Mouse (Mus musculus): ENCODE results near the gene Chst11.

The Chst11 gene

DNA sequence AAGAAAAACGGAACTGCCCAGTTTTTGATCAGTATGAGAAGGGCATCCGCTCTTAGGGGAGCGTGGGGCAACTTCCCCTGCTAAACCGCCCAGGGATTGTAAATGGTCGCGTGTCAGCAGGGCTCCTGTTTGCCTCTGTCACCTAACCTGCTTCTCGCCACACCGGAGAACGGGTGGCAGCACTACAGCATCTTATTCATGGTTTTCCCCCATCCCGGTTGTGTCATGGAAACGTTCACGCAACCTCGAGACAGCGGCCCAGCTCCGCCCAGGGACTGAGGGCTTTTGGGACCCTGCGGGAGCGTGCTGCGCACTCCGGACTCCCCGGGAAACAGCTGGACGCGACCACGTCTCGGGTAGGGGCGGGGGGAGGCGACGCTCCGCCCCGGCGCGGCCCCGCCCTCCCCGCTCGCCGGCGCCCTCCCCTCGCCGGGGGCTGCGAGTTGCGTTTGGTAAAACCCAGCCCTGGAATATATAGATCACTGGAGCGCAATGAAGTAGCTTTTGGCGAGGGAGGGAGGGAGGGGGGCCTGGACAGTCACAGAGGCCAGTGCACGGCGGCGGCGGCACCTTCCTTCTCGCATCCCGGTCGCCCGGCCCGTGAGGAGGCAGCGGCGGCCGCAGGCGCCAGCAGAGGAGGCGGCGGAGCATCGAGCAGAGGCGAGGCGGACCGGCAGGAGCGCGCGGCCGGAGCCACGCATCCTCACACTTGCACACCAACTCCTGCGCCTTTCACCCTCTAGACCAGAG lies at the start of gene Chst11:
TSS of gene Chst11 (plus strand) at position 549 of the 750 bp plus-strand sequence.
- peak; percentile 74 for DNase-seq (ENCODE audit: low read depth, low spot score)

DNA sequence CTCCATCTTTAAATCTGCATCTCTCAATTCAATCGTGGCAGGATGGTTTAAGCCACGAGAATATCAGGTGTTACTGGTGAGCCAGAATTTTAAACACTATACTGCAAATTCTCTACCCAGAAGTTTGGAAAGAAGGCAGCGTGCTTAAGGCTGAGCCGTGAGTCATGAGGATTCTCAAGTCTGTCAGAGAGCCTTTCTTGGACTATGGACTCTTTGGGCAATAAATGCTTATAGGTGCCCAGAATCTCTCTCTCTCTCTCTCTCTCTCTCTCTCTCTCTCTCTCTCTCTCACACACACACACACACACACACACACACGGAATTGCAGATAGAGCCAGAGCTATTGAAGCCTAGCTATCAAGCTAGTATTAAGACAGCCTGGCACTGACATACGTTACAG lies 49.5 kb upstream of the Chst11 start:
- no peak for DNase-seq (ENCODE audit: low read depth, low spot score)

DNA sequence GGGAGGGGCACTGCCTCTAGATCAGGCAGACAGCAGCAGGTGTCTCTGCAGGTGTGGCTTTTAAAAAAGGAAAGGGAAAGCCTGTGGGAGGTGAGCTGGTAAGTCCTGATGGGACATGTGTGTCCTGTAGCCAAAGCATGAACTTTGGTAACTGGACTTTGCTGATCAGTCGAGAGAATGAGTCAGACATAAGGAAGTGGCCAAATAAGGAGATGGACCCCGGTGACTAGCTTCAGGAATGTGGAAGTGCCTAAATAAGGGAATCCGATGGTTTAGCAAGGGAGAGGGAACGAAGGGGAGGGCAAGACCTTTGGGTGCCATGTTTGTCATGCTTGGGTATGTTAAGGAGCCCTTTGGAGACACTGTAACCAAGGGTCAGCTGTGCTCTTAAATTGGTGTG lies 31.9 kb upstream of the Chst11 start:
- no peak for DNase-seq (ENCODE audit: low read depth, low spot score)

DNA sequence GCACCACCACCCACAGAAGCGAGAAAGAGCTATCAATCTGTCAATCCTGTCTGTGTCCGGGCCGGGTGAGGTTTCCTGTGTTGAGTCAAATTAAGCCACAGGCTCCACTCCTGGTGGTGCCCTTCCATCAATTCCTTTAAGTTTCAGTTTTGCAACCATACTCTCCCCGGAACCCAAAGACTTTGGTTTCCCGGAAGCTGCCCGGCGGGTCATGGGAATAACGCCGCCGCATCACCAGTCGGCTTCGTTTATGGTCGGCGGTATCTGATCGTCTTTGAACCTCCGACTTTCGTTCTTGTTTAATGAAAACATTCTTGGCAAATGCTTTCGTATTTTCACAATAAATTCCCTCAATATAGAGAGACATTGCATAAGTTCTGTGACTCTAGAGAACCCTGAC lies 30.2 kb upstream of the Chst11 start:
- peak; percentile 41 for DNase-seq (ENCODE audit: low read depth, low spot score)

DNA sequence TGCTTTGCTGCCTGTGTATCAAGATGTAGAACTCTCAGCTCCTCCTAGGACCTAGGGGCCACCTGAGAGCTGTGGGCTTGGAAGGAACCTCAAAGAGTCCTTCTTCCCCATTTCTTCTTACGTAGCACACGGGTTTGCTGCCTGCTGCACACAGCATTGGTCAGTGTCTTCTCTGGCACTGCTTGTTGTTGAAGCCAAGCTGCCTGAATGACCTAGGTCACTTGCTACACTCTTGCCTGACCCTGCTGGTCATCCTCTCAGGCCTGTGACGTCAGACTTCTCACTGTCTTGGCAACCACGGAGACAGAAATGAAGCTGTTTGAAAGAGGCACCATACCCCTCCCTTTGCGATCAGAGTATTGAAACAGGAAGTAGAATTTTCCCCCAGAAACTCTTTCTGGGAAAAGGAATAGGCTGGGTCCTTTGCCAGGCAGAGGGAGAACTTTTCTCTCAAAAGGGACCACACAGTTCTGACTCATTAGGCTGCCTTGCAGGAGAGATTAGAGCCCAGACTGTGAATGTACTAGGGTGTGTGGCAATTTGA lies 27.0 kb upstream of the Chst11 start:
- DNase-seq (ENCODE audit: low read depth, low spot score): no peak

DNA sequence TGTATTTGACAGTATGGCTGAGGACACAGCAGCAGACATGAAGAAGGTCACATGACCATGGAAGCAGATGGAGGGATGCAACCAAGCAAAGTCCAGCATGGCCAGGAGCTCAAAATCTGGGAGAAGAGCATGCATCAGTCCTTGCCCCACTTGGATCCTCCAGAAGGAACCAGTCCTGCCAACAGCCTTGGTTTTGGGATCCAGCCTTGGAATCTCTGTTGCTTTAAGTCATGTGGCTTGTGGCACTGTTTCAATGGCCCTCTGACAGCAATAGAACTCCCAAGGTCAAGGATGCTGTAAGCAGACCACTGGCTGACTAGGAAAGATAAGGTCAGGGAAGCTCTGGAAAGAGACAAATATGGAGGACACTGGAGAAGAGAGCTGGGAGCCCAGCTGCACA lies 26.0 kb upstream of the Chst11 start:
- DNase-seq (ENCODE audit: low read depth, low spot score): no peak

DNA sequence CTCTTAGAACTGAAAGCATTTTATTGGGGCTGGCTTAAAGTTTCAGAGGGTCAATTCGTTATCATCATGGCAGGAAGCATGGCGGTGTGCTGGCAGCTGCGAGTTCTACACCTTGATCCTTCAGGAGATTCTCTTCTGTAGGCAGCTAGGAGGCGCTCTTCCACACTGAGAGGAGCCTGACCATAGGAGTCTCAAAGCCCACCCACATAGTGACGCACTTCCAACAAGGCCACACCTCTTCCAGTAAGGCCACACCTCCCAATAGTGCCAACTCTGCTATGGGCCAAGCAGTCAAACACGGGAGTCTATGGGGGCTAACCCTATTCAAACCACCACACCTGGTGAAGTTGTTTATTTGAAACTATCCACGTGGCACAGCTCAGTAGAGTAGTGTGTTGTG lies 24.0 kb upstream of the Chst11 start:
- peak; percentile 35 for DNase-seq (ENCODE audit: low read depth, low spot score)

DNA sequence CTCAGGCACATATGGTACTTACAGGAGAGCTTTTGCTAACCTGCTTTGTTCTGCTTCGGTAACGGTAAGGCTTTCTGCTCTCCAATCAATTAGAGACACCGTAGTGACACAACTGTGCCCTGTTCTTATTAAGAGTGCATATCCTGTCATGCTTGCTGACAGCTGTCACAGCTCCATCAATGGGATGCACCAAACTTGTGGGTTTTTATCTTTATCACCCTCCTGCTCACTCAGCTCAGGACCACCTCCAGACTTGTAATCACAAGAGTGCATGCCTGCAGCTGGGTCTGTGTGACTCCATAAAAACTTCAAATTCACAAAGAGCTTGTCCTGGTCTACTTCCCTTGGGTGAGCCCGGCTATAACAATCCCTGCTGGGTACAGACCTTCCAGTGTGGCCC lies 23.3 kb upstream of the Chst11 start:
- DNase-seq (ENCODE audit: low read depth, low spot score): no peak

DNA sequence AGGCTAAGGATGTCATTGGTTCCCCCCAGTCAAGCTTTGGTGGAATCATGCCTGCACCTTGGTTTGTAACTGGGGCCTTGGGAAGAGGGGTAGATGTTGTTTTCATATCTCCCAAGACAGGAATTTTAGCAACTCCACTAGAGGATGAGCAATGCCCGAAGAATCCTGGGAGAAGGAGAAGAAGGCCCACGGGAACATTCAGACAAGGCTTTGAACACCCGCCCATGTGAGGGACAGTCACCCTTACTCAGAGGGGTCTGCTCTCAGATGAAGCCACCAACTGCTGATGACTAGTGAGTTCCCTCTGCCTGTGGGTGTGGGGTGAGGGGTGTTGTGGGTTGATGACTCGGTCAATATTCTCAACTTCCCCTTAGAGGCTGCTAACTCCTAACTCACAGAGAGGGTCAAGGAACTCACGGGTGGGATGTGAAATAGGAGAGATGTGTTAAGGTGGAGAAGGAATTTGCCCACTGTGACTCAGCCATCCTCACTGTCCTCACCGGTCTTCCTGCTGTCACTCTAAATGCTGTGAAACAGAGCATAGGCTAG lies 22.8 kb upstream of the Chst11 start:
- DNase-seq (ENCODE audit: low read depth, low spot score): no peak

DNA sequence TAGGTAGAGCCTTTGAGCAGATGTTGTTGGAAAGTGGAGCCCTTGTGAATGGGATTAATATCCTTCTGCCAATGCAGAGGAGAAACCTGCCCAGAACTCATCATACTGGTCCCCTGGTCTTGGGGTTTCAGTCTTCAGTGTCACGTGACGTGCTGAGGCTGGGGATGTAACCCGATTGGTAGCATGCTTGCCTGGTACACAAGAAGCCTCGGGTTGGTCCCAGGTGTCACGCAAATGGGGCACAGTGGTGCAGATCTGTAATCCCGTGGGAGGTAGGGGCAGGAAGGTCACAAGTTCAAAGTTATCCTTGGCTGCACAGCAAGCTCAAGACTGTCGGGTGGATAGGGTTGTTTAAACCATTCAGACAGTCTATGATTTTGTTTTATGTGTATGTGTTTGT lies 20.8 kb upstream of the Chst11 start:
- DNase-seq (ENCODE audit: low read depth, low spot score): no peak

DNA sequence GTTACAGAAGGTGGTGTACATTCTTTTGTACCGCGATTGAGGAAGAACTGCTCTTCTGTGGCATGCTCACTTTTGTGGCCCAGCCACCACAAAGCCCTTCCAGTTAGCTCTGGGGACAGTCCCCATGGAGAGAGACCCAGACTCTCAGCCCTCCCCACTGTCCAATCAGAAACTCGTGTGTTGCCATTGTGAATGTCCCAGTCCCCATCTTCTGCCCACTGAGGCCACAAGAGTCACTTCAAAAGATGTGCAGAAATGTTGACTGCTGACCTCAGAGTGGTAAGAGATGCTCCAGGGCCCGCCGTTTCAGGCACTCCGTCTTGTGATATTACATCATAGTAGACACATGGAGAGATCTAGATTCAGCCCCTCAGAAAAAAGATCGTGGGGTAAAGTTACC lies 18.6 kb upstream of the Chst11 start:
- DNase-seq (ENCODE audit: low read depth, low spot score): no peak

DNA sequence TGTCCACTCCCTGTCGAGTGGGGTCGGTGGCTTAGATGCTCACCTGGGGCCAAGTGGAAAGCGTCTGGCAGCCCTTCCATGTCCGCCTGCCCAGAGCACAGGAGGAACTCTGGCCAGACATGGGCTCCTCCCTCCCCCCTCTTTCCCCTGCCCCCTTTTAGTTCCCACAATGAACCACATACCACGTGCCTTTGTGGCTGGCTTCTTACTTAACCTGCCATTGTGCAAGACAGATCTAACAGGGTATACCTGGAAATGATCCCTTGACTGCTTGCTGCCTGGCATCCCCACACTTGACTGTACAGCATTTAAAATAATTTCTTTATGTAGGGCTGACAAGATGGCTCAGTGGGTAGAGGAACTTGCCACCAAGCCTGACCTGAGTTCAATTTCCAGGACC lies 15.7 kb upstream of the Chst11 start:
- DNase-seq (ENCODE audit: low read depth, low spot score): no peak

DNA sequence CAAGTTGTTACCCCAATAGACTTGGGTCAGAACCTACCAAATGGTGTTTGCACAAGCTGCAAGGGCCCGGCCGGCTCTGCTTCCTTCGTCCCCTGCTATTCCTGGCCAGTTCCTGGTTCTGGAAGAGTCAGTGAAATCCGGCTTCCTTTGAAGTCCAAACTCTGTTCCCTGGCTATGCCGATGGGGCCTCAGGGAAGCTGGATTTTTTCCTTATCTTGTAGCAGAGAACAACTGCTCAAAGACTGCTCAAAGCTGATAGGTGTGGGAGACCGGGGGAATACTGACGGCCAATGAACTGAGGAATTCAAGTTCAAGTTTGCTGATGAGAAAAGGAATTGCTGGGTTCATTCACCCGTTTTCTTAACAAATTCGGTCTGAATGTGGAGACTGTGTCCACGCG lies 13.7 kb upstream of the Chst11 start:
- no peak for DNase-seq (ENCODE audit: low read depth, low spot score)

DNA sequence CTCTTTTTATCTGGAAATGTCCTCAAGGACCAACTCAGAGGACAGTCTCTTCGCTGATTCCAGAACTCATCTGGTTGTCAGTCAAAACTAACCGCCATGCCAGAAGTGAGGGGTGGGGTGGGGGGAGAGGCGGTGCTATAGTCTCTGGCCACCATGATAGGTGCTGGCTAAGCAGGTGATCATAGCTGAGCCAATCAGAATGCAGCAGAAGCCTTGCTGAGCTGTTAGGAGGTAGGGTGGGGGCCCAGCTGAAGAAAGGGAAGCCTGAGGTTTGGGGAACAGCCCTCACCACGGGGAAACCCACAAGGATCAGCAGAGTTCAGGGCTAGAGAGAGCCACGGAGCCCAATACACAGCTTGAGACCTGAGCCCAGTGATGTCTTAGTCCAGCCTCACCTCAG lies 11.1 kb upstream of the Chst11 start:
- DNase-seq (ENCODE audit: low read depth, low spot score): no peak

DNA sequence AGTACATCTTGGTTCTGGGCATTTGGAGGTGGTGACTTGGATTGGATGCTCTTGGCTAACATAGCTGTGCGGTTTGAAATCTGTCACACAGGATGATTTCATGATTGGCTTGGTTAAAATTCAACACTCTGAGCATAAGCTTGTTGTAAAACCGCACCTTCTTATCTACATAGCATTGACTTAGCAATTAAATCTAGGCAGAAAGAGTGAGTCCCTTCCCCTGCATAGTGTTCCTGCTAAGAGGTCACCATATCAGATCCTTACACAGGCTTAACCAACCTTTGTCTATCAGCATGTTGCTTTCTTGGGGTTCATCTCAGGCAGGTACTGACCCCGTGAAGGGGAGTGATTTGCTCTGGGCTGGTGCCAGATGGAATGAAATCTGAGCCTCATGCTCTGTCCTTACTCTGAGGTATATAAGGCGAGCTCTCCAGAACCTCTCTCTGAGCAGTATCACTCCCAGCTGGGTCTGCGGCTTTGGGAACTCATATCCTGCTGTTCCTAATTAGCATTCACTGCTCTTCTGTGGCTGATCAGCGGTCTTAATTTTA lies 10.6 kb upstream of the Chst11 start:
- DNase-seq (ENCODE audit: low read depth, low spot score): no peak

DNA sequence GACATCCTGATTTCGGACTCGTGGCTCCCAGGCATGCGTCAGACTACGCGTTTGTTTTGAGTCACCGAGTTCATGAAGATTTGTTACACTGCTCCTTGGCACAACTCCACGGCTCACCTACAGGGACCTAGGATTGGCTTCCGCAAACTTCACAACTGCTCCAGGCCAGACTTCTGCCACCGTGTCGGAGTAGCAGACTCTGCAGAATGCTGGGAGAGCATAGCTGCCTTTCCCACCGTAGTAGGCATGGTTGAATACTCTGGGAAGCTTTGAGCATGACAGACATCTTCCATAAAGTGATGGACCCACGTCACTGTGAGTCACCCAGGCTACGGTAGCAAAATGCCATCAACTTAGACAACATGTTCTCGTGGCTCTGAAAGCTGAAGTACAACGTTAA lies 9.5 kb upstream of the Chst11 start:
- DNase-seq (ENCODE audit: low read depth, low spot score): no peak

DNA sequence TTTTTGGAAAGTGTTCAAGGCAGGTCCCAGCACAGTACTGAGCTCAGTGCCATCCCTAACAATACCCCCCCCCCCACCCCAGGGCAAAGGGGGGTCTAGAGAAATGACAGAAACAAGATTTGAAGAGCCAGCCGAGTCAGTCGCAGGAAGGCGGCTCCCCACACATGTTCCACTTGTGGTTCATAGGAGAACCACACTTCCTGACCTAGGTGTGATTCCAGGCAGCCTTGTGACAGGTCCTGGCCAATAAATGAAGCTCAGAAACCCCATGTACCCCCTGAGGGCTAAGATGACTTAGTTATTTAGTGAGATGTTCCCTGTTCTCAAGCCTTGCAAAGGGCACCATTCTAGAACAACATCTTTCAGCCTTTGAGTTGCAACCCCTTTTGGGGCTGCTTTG lies 3.0 kb upstream of the Chst11 start:
- DNase-seq (ENCODE audit: low read depth, low spot score): peak; percentile 63

DNA sequence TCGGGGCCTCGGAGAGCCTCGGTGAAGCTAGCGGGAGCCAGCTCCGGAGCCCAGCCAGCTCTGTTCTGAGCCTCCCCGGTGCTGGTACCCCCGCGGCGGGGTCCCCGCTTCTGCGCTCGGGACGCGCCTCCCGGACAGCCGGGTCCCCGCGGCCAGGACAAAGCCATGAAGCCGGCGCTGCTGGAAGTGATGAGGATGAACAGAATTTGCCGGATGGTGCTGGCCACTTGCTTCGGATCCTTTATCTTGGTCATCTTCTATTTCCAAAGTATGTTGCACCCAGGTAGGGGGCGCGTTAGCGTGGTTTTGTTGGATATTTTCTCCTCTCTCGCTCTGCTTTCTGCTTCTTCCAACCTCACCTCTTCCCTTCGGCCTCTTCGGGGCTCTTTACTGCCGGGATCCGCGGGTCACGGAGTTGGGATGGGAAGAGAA lies 418 bp downstream of the Chst11 start:
- peak; percentile 32 for DNase-seq (ENCODE audit: low read depth, low spot score)

DNA sequence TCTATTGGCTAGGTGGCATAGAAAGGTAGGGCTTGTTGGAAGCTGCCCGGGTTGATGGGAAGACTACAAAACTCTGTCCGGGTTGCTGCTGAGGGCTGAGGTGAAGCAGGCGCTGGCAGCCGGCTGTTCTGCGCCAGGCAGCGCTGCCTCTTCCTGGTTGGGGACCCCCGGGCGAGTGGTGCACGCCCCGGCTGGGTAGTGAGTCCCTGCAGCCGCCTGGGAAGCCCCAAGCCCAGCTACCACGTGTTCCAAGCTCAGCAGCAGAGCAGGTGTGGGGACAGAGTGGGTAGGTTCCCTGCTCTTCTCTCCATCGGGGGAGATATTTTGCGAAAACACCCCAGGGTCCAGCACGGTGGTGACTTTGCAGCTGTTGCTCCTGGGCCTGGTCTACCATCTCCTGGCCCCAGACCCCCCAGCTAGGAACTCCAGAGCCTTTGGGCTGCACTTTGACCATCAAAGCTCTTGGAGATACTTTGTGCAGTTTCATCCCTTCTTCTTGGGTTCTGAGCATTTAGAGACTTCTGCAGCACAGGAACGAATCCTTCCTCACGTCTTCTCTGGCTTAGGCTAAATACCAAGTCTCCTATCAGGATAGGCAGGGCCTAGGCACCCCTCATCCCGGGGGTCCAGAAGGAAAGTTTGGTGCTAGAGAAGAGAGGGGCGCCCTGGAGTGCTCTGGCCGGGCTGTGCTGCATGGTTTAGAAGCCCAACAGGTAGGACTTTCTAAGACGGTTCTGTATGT lies 1.1 kb downstream of the Chst11 start:
- no peak for DNase-seq (ENCODE audit: low read depth, low spot score)

DNA sequence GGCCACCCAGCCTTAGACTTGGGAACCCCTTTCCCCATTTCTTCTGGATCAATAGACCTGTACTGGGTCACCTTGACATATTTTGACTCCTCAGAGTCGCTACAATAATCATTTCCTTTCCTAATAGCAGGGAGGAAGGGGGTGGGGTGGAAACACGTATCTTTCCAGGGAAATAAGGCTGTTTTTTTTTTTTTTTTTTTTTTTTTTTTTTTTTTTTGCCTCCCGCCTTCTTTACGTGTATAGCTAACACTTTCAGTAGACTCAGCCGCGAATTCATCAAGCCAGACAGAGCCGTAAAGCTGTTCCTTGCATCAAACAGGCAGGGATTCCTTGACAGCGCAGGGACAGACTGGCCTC lies 1.7 kb downstream of the Chst11 start:
- DNase-seq (ENCODE audit: low read depth, low spot score): no peak

DNA sequence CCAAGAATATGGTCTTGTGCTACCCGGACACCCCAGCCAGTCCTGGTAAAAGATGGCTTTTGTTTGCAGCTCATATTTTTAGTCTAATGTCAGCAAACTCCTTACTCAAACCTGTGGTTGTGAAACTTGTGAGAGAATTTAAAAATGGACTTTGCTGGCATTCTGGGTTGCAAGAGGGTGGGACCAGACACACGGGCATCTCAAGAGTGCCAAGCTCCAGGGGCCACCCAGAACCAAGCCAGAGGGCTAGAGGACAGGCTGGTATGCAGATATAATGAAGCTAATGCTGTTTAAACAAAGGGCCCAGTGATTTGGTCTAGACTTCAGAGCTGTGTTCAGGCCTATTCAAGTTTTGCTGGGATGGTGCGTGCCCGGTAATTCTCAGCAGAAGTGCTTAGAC lies 2.1 kb downstream of the Chst11 start:
- no peak for DNase-seq (ENCODE audit: low read depth, low spot score)

DNA sequence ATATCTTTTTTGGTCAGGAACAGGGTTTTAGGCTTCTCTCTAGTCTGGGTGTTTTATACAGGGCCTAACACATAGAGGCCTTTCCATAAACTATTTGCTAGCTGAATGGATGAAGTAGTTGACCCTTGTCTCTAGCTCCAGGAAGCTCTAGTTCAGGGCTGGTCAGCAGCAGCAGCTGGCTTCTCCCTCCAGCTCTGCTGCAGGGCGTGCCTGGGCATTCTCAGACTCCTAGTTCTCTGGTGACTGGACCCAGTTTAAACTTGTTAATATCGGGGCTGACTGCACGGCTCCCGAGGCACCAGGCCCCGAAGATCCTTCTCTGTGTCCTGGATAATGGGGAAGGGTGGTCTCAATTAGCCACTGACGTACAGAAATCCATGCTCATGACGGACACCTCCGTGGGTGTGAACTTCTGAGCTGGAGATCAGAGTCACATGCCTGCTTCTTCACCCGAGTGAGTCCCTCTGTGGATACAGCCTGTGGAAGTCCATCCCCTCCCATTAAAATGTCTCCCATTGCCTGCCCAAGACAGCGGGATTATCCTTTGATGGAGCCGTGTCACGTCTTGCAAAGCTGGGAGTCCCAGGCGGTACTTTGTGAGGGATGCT lies 4.2 kb downstream of the Chst11 start:
- DNase-seq (ENCODE audit: low read depth, low spot score): no peak
